Mouse (Mus musculus) liver, postnatal 0 days (tissue): ENCODE results near the gene Wfikkn2. TPM values are rescaled to one million over a fixed set of nuclear protein-coding genes. Genes with fewer than 3 reads are reported as not detected.

Experiments used
- ATAC-seq: fragments of 200-750 bp; cut with Nextera tagmentation; 2 replicates; pipeline ENCODE4 v1.8.0; 2017; ENCODE audit warnings: mild to moderate bottlenecking, moderate library complexity
- DNase-seq: peaks from one replicate; pipeline ENCODE4 v3.0.0-alpha.2; 2016
- H3K27ac ChIP-seq: fragments of 300-500 bp; sonication (generic); 2 replicates; pipeline ENCODE4 v1.5.1; 2014; ENCODE audit warnings: antibody characterized with exemption, moderate library complexity, mild to moderate bottlenecking, low read depth
- H3K27me3 ChIP-seq: fragments of 300-500 bp; sonication (generic); 2 replicates; pipeline ENCODE4 v1.6.1; 2014; ENCODE audit warnings: low read length, control low read depth, mixed read lengths; ENCODE audit not compliant: insufficient read depth
- H3K36me3 ChIP-seq: fragments of 300-500 bp; sonication (generic); replicated peaks from 2 replicates; pipeline ENCODE4 v1.6.1; 2014; ENCODE audit warnings: mild to moderate bottlenecking, control low read depth, low read length, moderate library complexity, mixed read lengths; ENCODE audit not compliant: insufficient read depth
- H3K4me1 ChIP-seq: fragments of 300-500 bp; sonication (generic); 2 replicates; pipeline ENCODE4 v1.6.1; 2014; ENCODE audit warnings: antibody characterized with exemption, mild to moderate bottlenecking, control low read depth; ENCODE audit not compliant: insufficient read depth
- H3K4me2 ChIP-seq: fragments of 300-500 bp; sonication (generic); 2 replicates; pipeline ENCODE4 v1.6.1; 2014; ENCODE audit warnings: low read depth, mild to moderate bottlenecking, low read length, moderate library complexity, mixed read lengths
- H3K4me3 ChIP-seq: fragments of 300-500 bp; sonication (generic); 2 replicates; pipeline ENCODE4 v1.5.1; 2014; ENCODE audit warnings: low read depth, low read length
- H3K9ac ChIP-seq: fragments of 300-500 bp; sonication (generic); replicated peaks from 2 replicates; pipeline ENCODE4 v1.6.1; 2014; ENCODE audit warnings: mild to moderate bottlenecking, moderate library complexity
- H3K9me3 ChIP-seq: fragments of 300-500 bp; sonication (generic); 2 replicates; pipeline ENCODE4 v1.6.1; 2016; ENCODE audit warnings: mild to moderate bottlenecking, control low read depth, low read length, mixed read lengths
- CTCF ChIP-seq: sonication (generic); IDR thresholded peaks from 2 replicates; pipeline ENCODE4 v1.5.1; 2016; ENCODE audit warnings: antibody characterized with exemption, low read depth
- EP300 ChIP-seq: IDR thresholded peaks from 2 replicates; pipeline ENCODE4 v1.6.1; 2016; ENCODE audit warnings: antibody characterized with exemption, low read depth, mild to moderate bottlenecking
- WGBS: fragments of 180-500 bp; shearing (Covaris S2); extraction: QIAGEN DNeasy Blood & Tissue Kit; methylation state at CpG from one replicate; pipeline ENCODE4 v1.1.7; 2014; ENCODE audit not compliant: insufficient replicate concordance; 5-methylcytosine and 5-hydroxymethylcytosine counted together
- polyA plus RNA-seq: library from polyadenylated mRNA; unstranded; fragments of >200 nt; fragmentation: Nextera tagmentation; extraction: Ambion mirVana; gene quantifications from 2 replicates; pipeline ENCODE4 v1.2.1, GENCODE M21; 2015

Wfikkn2 gene
- polyA plus RNA-seq, 1 experiment from 2014 or later = 0.54 TPM

DNA sequence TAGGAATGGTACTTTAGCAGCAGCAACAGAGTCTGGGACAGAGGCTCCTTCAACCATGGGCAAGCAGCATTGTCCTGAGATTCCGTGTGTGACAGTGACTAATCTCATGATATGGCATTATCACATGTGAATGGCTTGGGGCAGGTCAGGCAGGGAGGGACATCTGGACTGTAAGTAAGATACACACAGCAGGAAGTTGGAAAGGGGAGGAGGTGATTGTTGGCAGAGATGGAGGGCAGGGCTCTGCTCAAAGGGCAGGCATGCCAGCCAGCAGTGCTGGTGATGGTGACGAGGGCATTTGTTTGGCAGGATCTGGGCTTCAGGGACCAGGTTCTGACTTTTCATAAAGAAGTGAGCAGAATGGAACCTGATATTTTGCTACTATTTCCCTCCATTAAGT lies 52.7 kb downstream of the Wfikkn2 start:
- 77% methylated on average over 2 of the region's 2 CpGs for WGBS
- H3K36me3 ChIP-seq = no peaks in the 10 kb centered on the region
- no peak overlapping the region for H3K4me2 ChIP-seq
- no peak overlapping the region for H3K27ac ChIP-seq
- TF ChIP-seq CTCF = no peak
- no peak for TF ChIP-seq EP300
- no peak overlapping the region for H3K9ac ChIP-seq
- H3K27me3 ChIP-seq = no peaks in the 10 kb centered on the region
- no peaks in the 10 kb centered on the region for H3K9me3 ChIP-seq
- DNase-seq (no peak), ATAC-seq (no peak)
- H3K4me3 ChIP-seq = no peak overlapping the region
- peaks cover 12% of the 10 kb centered on the region; the same call in 1 of the 2 replicates for H3K4me1 ChIP-seq

- DNase-seq (peak; percentile 25), ATAC-seq (peak; percentile 78)
- no peak overlapping the region for H3K4me2 ChIP-seq
- H3K4me1 ChIP-seq = peaks cover 8% of the 10 kb centered on the region; the same call in 1 of the 2 replicates
- H3K27me3 ChIP-seq = no peaks in the 10 kb centered on the region
- no peak overlapping the region for H3K9ac ChIP-seq
- 68% methylated on average over 5 of the region's 5 CpGs for WGBS
- peak overlapping the region; percentile 40; the same call in 1 of the 2 replicates for H3K27ac ChIP-seq
- H3K36me3 ChIP-seq = no peaks in the 10 kb centered on the region
- no peaks in the 10 kb centered on the region for H3K9me3 ChIP-seq
- TF ChIP-seq EP300 = no peak
- TF ChIP-seq CTCF = no peak
- no peak overlapping the region for H3K4me3 ChIP-seq
Measured at GRCm38 (mm10) chr11:94190665-94191064, 55.1 kb downstream of the Wfikkn2 start.

DNA sequence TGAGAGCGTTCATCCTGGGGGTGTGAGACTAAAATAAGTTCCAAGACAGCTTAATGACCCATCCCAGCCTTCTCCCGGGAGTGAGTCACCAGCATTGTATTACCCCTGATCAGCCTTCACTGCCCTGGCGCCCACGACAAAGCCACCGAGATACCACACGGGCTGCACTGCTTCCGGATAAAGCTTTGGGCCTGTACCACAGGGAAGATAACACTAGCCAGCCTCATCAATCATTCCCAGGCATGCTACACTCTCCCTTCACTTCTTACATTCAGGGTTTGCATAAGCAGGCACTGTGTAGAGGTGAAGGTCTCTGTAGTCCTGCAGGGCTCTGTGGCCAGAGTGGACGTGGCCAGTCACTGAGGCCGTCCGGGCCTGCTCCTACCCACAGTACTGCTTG lies 56.2 kb downstream of the Wfikkn2 start:
- Histone ChIP-seq H3K36me3 (no peaks in the 10 kb centered on the region), H3K27ac (no peak overlapping the region), H3K9ac (no peak overlapping the region), H3K4me2 (no peak overlapping the region), H3K4me1 (peaks cover 8% of the 10 kb centered on the region; the same call in 1 of the 2 replicates), H3K27me3 (no peaks in the 10 kb centered on the region), H3K9me3 (no peaks in the 10 kb centered on the region), H3K4me3 (no peak overlapping the region)
- WGBS = 36% methylated on average over 10 of the region's 10 CpGs
- DNase-seq (no peak), ATAC-seq (peak; percentile 45)
- TF ChIP-seq EP300 = no peak
- TF ChIP-seq CTCF = no peak

Other genes with a start within 250 kb of the Wfikkn2 start
- 21.3 and 22.8 TPM in 2 replicates for gene Spag9, start 249.9 kb downstream of the Wfikkn2 start, polyA plus RNA-seq
- gene Tob1, start 34.6 kb downstream of the Wfikkn2 start, polyA plus RNA-seq = 47.8 and 53.1 TPM in 2 replicates
- gene Gm21885, start 35.9 kb upstream of the Wfikkn2 start, polyA plus RNA-seq = 0.42 and 0.43 TPM in 2 replicates
- gene Luc7l3, start 76.0 kb upstream of the Wfikkn2 start, polyA plus RNA-seq = 35.8 and 36.5 TPM in 2 replicates
- 8.5 and 9.5 TPM in 2 replicates for gene Ankrd40, start 82.0 kb upstream of the Wfikkn2 start, polyA plus RNA-seq
- 6.7 and 8.3 TPM in 2 replicates for gene Abcc3, start 147.0 kb upstream of the Wfikkn2 start, polyA plus RNA-seq
- 0.14 and 0.29 TPM in 2 replicates for gene Cacna1g, start 228.2 kb upstream of the Wfikkn2 start, polyA plus RNA-seq
- not detected in 2 replicates for gene Spata20, start 240.2 kb upstream of the Wfikkn2 start, polyA plus RNA-seq